Mouse (Mus musculus) CH12.LX (cell line): ENCODE measurements around the gene Ppard.

Source experiments
- CTCF ChIP-seq, 2 experiments: IDR thresholded peaks in 1 of 2; conservative IDR thresholded peaks in 1 of 2; 2 replicates each; pipeline ENCODE4 v1.5.1; 2011 to 2012; ENCODE audit warnings: low read depth in 2 of 2, low read length in 2 of 2, improper control_type of control experiment in 1 of 2, inconsistent platforms in 1 of 2, mild to moderate bottlenecking in 1 of 2, moderate library complexity in 1 of 2
- EP300 ChIP-seq: IDR thresholded peaks from 2 replicates; pipeline ENCODE4 v1.6.1; 2011; ENCODE audit warnings: low read length, improper control_type of control experiment
- MAX ChIP-seq: IDR thresholded peaks from 2 replicates; pipeline ENCODE4 v1.6.1; 2011; ENCODE audit warnings: low read length, improper control_type of control experiment
- USF1 ChIP-seq: IDR thresholded peaks from 2 replicates; pipeline ENCODE4 v1.6.1; 2014; ENCODE audit warnings: low read depth, mild to moderate bottlenecking, inconsistent platforms, low read length, improper control_type of control experiment

- TF ChIP-seq MAX (no peak), CTCF (conservative IDR thresholded peaks at IDR 0.05 in 1 of 2, IDR thresholded peaks at IDR 0.05 in 1 of 2; ENCODE audit: low read depth in 2 of 2, low read length in 2 of 2) (no peak), USF1 (no peak), EP300 (no peak)
Measured at GRCm38 (mm10) chr17:28335267-28335666, 102.8 kb downstream of the Ppard start.
